Mouse (Mus musculus): ENCODE measurements around the gene Gpr152.

DNA sequence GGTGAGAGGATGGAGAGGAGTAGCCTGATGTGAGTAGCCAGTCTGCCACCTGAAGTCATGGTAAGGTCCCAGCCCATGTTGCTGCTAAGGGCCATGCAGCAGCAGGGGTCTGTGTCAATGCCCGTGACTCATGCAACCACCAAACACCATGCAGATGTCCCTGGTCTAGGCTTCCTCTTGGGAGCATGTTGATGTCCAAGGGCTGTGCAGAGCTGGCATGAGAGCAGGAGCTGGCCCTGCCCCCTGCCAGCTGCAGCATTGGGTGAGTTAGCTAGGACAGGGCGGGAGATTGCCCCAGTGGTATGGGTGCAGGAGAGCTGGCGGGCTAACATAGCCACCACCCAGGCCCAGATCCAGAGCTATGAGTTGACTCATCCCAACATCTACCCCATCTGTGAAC is 49.1 kb upstream of the Gpr152 start:
- no peak for TF ChIP-seq POLR2A (IDR thresholded peaks at IDR 0.05; ENCODE audit: borderline replicate concordance, extremely low read depth, low read depth, low read length)
- TF ChIP-seq CTCF (IDR thresholded peaks at IDR 0.05; ENCODE audit: insufficient read depth, low read length): no peak
